Mouse (Mus musculus): ENCODE results near the gene Vmn1r103. TPM values are rescaled to one million over a fixed set of nuclear protein-coding genes. Genes with fewer than 3 reads are reported as not detected.
"Not testable (repeated sequence)": the region's sequence is repeated elsewhere in the genome, so short reads cannot be mapped to it uniquely, and the experiment has no call there.

Vmn1r103 gene
- polyA plus RNA-seq (2016; fragmentation: Nextera tagmentation; extraction: Ambion mirVana) = not detected in 2 replicates

DNA sequence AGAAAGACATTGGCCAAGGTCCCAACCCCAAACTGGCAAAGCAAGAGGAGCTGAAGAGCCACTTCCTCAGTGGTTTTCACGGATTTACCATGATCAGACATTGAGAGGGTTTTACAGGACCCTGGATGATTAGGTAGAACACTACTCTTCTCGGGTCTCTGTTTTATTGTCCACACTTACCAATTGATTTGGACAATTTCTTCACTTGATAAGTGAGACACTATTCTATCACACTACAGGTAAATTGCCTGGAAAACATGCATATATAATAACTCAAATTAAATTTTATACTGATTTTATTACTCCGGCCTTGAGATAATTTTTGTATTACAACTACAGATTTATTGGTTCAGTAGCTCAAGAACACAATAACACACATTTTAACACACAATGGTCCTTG lies at the start of gene Vmn1r103:
TSS of gene Vmn1r103 (minus strand) at position 101 of the 400 bp plus-strand sequence.
- H3K27me3 ChIP-seq; H3K4me3 ChIP-seq; H3K9ac ChIP-seq (replicated peaks); H3K4me2 ChIP-seq (replicated peaks); H3K9me3 ChIP-seq; H3K36me3 ChIP-seq; H3K27ac ChIP-seq (replicated peaks); H3K4me1 ChIP-seq; ATAC-seq (ENCODE audit: low FRiP score, low read depth): not testable (repeated sequence)
- no CpG with 5 or more reads among the region's 3 CpGs for WGBS

DNA sequence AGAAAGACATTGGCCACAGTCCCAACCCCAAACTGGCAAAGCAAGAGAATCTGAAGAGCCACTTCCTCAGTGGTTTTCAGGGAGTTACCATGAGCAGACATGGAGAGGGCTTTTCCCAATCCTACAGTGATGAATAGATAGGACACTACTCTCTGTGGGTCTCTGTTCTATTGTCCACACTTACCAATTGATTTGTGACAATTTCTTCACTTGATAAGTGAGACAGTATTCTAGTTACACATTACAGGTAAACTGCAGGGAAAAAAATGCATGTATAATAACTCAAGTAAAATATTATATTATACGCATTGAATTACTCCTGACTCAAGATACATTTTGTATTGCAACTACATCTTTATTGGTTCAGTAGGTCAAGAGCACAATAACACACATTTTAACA lies 35.3 kb upstream of the Vmn1r103 start, which contains the start of gene Gm5726:
TSS of gene Gm5726 (minus strand) at position 101 of the 400 bp plus-strand sequence.
- H3K27ac ChIP-seq (replicated peaks); H3K4me1 ChIP-seq; H3K27me3 ChIP-seq; ATAC-seq (ENCODE audit: low FRiP score, low read depth); H3K4me3 ChIP-seq; H3K36me3 ChIP-seq; H3K4me2 ChIP-seq (replicated peaks); H3K9ac ChIP-seq (replicated peaks); H3K9me3 ChIP-seq: not testable (repeated sequence)
- WGBS = no CpG with 5 or more reads among the region's 1 CpGs

DNA sequence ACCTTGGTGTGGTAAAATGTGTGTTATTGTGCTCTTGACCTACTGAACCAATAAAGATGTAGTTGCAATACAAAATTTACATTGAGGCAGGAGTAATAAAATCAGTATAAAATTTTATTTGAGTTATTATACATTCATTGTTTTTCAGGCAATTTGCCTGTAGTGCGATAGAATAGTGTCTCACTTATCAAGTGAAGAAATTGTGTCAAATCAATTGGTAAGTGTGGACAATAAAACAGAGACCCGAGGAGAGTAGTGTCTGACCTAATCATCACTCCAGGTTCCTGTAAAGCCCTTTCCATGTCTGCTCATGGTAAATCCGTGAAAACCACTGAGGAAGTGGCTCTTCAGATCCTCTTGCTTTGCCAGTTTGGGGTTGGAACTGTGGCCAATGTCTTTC lies 23.2 kb upstream of the Vmn1r103 start, which contains the start of gene Vmn1r104:
TSS of gene Vmn1r104 (plus strand) at position 301 of the 400 bp plus-strand sequence.
- H3K9ac ChIP-seq (replicated peaks); H3K4me1 ChIP-seq; H3K27me3 ChIP-seq; H3K36me3 ChIP-seq; H3K9me3 ChIP-seq; H3K27ac ChIP-seq (replicated peaks); H3K4me2 ChIP-seq (replicated peaks); ATAC-seq (ENCODE audit: low FRiP score, low read depth); H3K4me3 ChIP-seq: not testable (repeated sequence)
- no CpG with 5 or more reads among the region's 3 CpGs for WGBS

DNA sequence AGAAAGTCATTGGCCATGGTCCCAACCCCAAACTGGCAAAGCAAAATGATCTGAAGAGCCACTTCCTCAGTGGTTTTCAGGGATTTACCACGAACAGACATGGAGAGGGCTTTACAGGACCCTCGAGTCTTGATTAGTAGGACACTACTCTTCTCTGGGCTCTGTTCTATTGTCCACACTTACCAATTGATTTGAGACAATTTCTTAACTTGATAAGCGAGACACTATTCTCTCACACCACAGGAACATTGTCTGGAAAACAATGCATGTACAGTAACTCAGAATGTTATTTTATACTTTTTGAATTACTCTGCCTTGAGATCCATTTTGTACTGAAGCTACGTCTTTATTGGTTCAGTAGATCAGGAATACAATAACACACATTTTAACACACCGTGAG lies 35.5 kb downstream of the Vmn1r103 start, which contains the start of gene Gm10670:
TSS of gene Gm10670 (minus strand) at position 101 of the 400 bp plus-strand sequence.
- H3K4me3 ChIP-seq; H3K4me2 ChIP-seq (replicated peaks); H3K4me1 ChIP-seq; H3K9me3 ChIP-seq; H3K27me3 ChIP-seq; H3K36me3 ChIP-seq; H3K9ac ChIP-seq (replicated peaks); ATAC-seq (ENCODE audit: low FRiP score, low read depth); H3K27ac ChIP-seq (replicated peaks): not testable (repeated sequence)
- WGBS = no CpG with 5 or more reads among the region's 5 CpGs

Other genes with a start within 250 kb of the Vmn1r103 start
- gene Gm5890, start 247.7 kb downstream of the Vmn1r103 start, polyA plus RNA-seq (2016; fragmentation: Nextera tagmentation; extraction: Ambion mirVana) = not detected in 2 replicates
- gene Gm4133, start 176.5 kb downstream of the Vmn1r103 start, polyA plus RNA-seq (2016; fragmentation: Nextera tagmentation; extraction: Ambion mirVana) = not detected in 2 replicates
- gene Gm5728, start 135.1 kb downstream of the Vmn1r103 start, polyA plus RNA-seq (2016; fragmentation: Nextera tagmentation; extraction: Ambion mirVana) = not detected in 2 replicates
- gene Vmn1r100, start 92.6 kb downstream of the Vmn1r103 start, polyA plus RNA-seq (2016; fragmentation: Nextera tagmentation; extraction: Ambion mirVana) = not detected in 2 replicates
- not detected in 2 replicates for gene Vmn1r101, start 67.9 kb downstream of the Vmn1r103 start, polyA plus RNA-seq (2016; fragmentation: Nextera tagmentation; extraction: Ambion mirVana)
- not detected in 2 replicates for gene Gm10670, start 35.6 kb downstream of the Vmn1r103 start, polyA plus RNA-seq (2016; fragmentation: Nextera tagmentation; extraction: Ambion mirVana)
- gene Vmn1r104, start 23.3 kb upstream of the Vmn1r103 start, polyA plus RNA-seq (2016; fragmentation: Nextera tagmentation; extraction: Ambion mirVana) = not detected in 2 replicates
- not detected in 2 replicates for gene Gm5726, start 35.2 kb upstream of the Vmn1r103 start, polyA plus RNA-seq (2016; fragmentation: Nextera tagmentation; extraction: Ambion mirVana)
- gene Gm4141, start 65.7 kb upstream of the Vmn1r103 start, polyA plus RNA-seq (2016; fragmentation: Nextera tagmentation; extraction: Ambion mirVana) = not detected in 2 replicates
- not detected in 2 replicates for gene Gm4513, start 88.5 kb upstream of the Vmn1r103 start, polyA plus RNA-seq (2016; fragmentation: Nextera tagmentation; extraction: Ambion mirVana)
- not detected in 2 replicates for gene Vmn1r107, start 158.4 kb upstream of the Vmn1r103 start, polyA plus RNA-seq (2016; fragmentation: Nextera tagmentation; extraction: Ambion mirVana)
- gene Vmn1r111, start 192.7 kb upstream of the Vmn1r103 start, polyA plus RNA-seq (2016; fragmentation: Nextera tagmentation; extraction: Ambion mirVana) = not detected in 2 replicates
- gene Gm10668, start 220.1 kb upstream of the Vmn1r103 start, polyA plus RNA-seq (2016; fragmentation: Nextera tagmentation; extraction: Ambion mirVana) = not detected in 2 replicates

Data from midbrain, embryonic 12.5 days (tissue).